Mouse (Mus musculus) adrenal gland, postnatal 36 days (tissue): Measurements from ENCODE around the gene Bicra. TPM values are rescaled to one million over a fixed set of nuclear protein-coding genes. Genes with fewer than 3 reads are reported as not detected.

Experiments
- DNase-seq, 2 experiments: peaks; one replicate each; pipeline ENCODE4 v3.0.0; 2021; ENCODE audit warnings: mixed read lengths in 1 of 2
- long read RNA-seq, 2 experiments: library from polyadenylated mRNA; stranded (forward); transcript quantifications; one replicate each; pipeline ENCODE4 v2.0.0; 2021; ENCODE audit warnings: borderline sequencing depth in 2 of 2
- total RNA-seq, 2 experiments: library from RNA; stranded (reverse); gene quantifications; 2 replicates each; pipeline ENCODE4 v1.2.3; 2021

Bicra gene
- total RNA-seq = 1 to 10 TPM; 9.4 to 9.9 TPM
- long read RNA-seq, experiment 1, partial matches to known transcripts = 0 of 4 reads
- long read RNA-seq, experiment 1, other reads (novel, unspliced or antisense) = 4 of 4 reads
- long read RNA-seq, experiment 2, partial matches to known transcripts = 0 of 1 reads
- long read RNA-seq, experiment 2, other reads (novel, unspliced or antisense) = 1 of 1 reads

- peak; percentile 90 to 95 for DNase-seq
Measured at GRCm38 (mm10) chr7:16047338-16048146, at the start of gene Bicra. Gene Bicra (minus strand): TSS chr7:16047921.

- DNase-seq = no peak
Measured at GRCm38 (mm10) chr7:16094592-16094991, 46.9 kb upstream of the Bicra start.

GRCm38 (mm10) chr7:16087587-16087986 lies 39.9 kb upstream of the Bicra start:
- no peak for DNase-seq

GRCm38 (mm10) chr7:16083361-16083760 lies 35.6 kb upstream of the Bicra start:
- DNase-seq = no peak

- DNase-seq = no peak
Measured at GRCm38 (mm10) chr7:16080581-16080980, 32.9 kb upstream of the Bicra start.

GRCm38 (mm10) chr7:16079947-16080346 lies 32.2 kb upstream of the Bicra start:
- no peak for DNase-seq

GRCm38 (mm10) chr7:16071906-16072305 lies 24.2 kb upstream of the Bicra start:
- DNase-seq = peak in 1 of 2 experiments; percentile 5

GRCm38 (mm10) chr7:16070846-16071245 lies 23.1 kb upstream of the Bicra start:
- DNase-seq = no peak

GRCm38 (mm10) chr7:16063490-16063889 lies 15.8 kb upstream of the Bicra start:
- no peak for DNase-seq

- no peak for DNase-seq
Measured at GRCm38 (mm10) chr7:16062099-16062420, 14.3 kb upstream of the Bicra start.

GRCm38 (mm10) chr7:16061219-16062098 lies 13.7 kb upstream of the Bicra start, which contains the start of gene Zfp541:
Gene Zfp541 (plus strand): TSS chr7:16061814.
- no peak for DNase-seq

- no peak for DNase-seq
Measured at GRCm38 (mm10) chr7:16057136-16057534, 9.4 kb upstream of the Bicra start.

GRCm38 (mm10) chr7:16056459-16057135 lies 8.9 kb upstream of the Bicra start:
- peak; percentile 49 to 63 for DNase-seq

- DNase-seq = no peak
Measured at GRCm38 (mm10) chr7:16055665-16056064, 7.9 kb upstream of the Bicra start.

GRCm38 (mm10) chr7:16054966-16055365 lies 7.2 kb upstream of the Bicra start:
- no peak for DNase-seq

- DNase-seq = no peak
Measured at GRCm38 (mm10) chr7:16053105-16053504, 5.4 kb upstream of the Bicra start.

- DNase-seq = peak; percentile 96 to 97
Measured at GRCm38 (mm10) chr7:16052684-16053083, 5.0 kb upstream of the Bicra start.

GRCm38 (mm10) chr7:16051883-16052595 lies 4.3 kb upstream of the Bicra start:
- peak; percentile 82 to 85 for DNase-seq

- no peak for DNase-seq
Measured at GRCm38 (mm10) chr7:16050600-16050999, 2.9 kb upstream of the Bicra start.

- no peak for DNase-seq
Measured at GRCm38 (mm10) chr7:16049576-16049915, 1.8 kb upstream of the Bicra start.
